Mouse (Mus musculus): Measurements from ENCODE around the gene Ehd1.

Ehd1 gene

DNA sequence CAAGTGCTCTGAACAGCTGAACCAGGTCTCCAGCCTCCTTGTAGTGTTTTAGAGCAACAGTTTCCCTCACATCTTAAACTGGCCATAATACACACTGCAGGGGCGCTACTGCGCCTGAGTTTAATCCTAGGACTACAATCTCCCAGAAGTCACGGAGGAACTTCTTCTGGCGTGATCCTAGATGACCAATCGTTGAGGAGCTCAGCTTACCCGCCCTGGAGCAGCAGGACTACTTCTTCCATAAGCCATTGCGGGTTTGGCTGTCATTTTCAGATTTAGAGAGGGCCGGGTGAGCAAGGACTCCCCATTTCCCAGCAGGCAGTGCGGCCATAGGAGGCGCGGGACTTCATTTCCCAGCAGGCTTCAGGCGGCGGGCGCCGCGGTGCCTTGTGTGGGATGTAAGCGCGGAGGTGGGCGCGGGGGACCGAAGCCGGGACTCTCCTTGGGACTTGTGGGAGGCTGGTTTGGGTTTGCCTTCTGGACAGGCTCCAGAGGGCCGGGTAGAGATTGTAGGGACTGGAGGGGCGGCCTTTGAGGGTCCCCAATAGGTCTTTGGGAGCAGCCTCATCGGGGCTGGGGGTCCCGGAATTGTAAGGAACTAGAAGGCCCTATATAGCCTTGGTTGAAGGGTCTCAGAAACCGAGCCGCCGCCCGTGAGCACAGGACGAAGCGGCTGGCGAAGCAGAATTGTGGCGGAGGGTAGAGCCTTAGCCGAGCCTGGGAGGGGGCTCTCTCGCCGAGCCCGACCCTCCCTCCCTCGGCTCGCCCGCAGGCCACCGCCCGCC is 58.3 kb downstream of the Ehd1 start, which contains the start of gene Men1:
Gene Men1, plus strand, starts transcription at position 307 of the 785 bp plus-strand sequence.
- DNase-seq (ENCODE audit: low spot score), result peak; percentile 93

DNA sequence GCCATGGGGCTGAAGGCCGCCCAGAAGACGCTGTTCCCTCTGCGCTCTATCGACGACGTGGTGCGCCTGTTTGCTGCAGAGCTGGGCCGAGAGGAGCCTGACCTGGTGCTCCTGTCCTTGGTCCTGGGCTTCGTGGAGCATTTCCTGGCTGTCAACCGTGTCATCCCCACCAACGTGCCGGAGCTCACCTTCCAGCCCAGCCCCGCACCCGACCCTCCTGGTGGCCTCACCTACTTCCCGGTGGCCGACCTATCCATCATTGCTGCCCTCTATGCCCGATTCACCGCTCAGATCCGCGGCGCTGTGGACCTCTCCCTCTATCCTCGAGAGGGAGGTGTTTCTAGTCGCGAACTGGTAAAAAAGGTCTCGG is 58.9 kb downstream of the Ehd1 start:
- no peak for DNase-seq (ENCODE audit: low spot score)

DNA sequence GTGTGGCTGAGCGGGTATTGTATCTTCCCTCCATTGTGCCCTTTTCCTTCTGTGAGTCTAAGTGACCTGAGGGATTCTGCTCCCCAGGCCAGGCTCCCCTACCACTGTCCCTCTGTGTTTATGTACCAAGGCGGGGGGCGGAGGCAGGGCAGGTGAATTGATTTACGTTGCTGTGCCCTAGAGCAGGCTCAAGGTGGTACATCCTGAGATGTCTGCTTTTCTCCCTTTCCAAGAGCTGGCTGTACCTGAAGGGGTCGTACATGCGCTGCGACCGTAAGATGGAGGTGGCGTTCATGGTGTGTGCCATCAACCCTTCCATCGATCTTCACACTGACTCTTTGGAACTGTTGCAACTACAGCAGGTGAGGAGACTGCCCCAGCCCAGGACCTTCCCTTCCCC is 60.4 kb downstream of the Ehd1 start:
- DNase-seq (ENCODE audit: low spot score), result no peak

DNA sequence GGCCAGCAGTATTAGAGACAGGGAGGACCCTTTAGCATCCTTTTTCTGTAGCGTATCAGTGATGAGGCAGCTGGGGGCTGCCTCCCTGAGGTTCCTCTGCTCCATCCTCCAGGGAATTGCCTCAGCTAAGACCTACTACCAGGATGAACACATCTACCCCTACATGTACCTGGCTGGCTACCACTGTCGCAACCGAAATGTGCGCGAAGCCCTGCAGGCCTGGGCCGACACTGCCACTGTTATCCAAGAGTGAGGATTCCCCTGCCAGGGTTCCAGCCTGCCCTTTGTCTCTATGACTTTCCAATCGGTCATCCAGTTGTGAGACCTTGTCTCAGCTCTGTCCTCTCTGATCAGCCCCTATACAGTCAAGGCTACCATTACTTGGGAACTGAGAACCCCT is 61.6 kb downstream of the Ehd1 start:
- DNase-seq (ENCODE audit: low spot score), result no peak

DNA sequence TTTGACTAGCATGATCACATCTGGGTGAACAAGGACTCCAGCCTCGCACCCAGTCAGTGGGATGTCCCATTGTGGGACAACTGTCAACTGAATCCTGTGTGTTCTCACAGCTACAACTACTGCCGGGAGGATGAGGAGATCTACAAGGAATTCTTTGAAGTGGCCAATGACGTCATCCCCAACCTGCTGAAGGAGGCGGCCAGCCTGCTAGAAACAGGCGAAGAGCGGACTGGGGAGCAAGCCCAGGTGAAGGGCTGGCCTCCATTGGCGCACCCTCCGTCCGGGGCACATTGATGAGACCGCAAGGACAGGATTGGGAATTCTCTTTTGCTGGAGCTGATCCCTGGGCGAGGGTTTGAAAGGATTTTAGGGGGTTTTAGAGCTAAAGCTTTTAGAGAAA is 62.2 kb downstream of the Ehd1 start:
- DNase-seq (ENCODE audit: low spot score), result no peak

DNA sequence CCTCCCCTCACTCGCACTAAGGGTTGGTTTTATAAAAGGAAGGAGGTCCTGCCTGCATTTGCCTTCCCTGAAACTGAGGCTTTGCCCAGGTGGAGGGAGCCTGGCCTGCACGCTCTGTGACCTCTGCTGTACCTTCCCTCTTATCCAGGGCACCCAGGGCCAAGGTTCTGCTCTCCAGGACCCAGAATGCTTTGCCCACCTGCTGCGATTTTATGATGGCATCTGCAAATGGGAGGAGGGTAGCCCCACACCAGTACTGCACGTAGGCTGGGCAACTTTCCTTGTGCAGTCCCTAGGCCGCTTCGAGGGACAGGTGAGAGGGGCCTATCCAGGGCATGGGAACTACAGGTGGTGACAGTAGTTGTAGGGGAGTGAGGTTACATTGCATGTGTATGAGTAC is 62.7 kb downstream of the Ehd1 start:
- no peak for DNase-seq (ENCODE audit: low spot score)

DNA sequence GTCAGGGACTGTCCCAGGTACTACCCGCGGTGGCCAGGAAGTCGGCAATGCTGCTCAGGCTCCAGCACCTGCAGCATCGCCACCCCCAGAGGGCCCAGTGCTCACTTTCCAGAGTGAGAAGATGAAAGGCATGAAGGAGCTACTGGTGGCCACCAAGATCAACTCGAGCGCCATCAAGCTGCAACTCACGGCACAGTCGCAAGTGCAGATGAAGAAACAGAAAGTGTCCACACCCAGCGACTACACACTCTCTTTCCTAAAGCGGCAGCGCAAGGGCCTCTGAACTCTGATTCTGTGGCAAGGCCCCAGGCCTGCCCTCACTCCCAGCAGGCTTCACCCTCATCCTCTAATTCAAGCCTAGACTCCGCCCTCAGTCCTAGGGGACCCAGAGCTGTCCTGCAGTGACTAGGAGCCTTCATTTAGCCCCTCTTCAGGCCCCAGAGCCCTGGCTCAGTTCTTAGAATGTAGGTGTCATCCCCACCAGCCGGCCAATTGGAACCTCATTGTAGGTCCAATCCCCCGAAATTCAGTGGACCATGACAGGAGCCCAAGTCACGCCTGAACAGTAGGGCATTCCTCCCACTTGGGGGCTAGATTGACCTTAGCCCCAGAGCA is 63.5 kb downstream of the Ehd1 start:
- DNase-seq (ENCODE audit: low spot score), result no peak

DNA sequence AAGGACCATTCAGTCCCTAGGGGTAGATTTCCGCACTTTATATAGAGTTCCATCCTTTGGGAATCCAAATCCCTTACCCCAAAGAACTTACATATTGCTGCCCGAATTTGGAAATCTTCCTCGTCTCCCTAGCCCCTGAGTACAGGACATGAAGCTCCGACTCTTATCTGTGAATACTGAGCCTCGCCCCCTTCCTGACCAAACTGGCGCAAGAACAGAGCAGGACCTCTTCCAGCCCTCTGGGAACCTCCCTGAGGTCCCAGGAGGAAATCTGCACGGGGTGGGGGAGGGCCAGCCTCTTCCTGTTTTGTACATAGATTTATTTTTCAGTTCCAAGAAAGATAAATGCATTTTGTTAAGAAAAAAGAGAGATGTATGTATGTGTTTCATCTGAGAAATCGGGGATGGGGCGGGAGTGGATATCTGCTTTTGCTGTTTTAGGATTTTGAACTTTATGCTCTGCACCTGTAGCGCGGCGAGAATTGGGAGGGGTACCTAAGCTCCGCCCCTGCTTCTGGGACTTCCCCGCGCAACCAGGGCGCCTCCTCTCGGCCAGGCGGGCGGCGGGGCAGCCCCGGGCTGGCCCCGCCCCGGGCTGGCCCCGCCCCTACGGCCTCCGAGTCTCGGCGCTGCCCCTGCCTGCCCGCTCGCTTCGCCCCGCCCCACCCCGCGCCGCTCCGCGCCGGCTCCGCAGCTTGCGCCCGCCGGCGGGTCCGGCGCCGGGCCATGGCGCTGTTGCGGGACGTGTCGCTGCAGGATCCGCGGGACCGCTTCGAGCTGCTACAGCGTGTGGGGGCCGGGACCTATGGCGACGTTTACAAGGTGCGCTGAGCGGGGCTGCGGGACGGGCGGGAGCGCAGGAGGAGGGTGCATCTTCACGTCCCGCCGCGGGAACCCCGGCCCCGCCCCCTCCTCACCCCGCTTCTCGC is 64.3 kb downstream of the Ehd1 start, which contains the start of gene Map4k2:
Gene Map4k2, plus strand, starts transcription at position 612 of the 929 bp plus-strand sequence.
- DNase-seq (ENCODE audit: low spot score), result no peak

DNA sequence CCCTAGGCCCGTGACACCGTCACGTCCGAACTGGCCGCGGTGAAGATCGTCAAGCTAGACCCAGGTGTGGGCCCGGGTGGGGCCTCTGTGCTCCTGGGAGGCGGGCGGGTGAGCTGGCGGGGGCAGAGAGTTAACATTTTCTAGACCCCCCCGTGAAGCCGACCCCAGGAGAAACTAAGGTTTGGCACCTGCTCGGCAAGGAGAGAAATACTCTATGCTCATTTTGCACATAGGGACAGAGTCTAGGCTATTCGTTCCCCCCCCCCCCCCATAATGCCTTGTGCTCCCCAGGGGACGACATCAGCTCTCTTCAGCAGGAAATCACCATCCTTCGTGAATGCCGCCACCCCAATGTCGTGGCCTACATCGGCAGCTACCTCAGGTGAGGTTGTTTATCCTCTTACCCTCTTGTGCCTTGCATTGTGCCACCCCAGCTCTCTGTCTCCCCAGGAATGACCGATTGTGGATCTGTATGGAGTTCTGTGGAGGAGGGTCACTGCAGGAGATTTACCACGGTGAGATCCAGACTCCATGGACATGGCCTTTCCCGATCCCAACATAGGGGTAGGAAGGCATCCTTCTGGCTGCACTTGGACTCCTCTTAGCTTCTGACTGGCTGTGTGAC is 65.0 kb downstream of the Ehd1 start:
- DNase-seq (ENCODE audit: low spot score), result no peak

DNA sequence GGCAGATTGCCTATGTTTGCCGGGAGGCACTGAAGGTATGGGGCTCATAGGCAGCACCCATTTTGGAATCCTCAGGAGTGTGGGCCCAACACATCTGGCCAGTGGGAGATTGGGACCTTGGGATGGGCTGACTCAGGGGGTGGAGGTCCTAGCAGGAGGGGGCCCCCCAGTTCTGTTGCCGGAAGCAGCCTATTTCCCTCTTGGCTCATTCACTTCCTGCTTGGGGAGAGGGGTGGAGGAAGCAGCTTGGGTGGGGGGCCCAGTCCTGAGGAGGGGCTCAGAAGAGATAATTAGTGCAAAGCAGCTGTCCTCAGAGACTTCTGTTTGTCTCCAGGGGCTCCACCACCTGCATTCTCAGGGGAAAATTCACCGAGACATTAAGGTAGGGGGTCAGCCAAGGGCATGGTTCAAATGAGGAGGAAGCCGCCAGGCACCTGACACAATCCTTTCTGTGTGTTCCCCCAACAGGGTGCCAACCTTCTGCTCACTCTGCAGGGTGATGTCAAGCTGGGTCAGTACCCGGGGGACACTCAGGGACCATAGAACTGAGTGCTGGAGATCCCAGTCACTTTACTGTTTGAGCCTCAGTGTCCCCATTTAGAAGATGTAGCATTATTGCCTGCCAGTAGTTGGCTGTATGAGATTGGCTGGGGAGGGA is 65.9 kb downstream of the Ehd1 start:
- DNase-seq (ENCODE audit: low spot score), result no peak

DNA sequence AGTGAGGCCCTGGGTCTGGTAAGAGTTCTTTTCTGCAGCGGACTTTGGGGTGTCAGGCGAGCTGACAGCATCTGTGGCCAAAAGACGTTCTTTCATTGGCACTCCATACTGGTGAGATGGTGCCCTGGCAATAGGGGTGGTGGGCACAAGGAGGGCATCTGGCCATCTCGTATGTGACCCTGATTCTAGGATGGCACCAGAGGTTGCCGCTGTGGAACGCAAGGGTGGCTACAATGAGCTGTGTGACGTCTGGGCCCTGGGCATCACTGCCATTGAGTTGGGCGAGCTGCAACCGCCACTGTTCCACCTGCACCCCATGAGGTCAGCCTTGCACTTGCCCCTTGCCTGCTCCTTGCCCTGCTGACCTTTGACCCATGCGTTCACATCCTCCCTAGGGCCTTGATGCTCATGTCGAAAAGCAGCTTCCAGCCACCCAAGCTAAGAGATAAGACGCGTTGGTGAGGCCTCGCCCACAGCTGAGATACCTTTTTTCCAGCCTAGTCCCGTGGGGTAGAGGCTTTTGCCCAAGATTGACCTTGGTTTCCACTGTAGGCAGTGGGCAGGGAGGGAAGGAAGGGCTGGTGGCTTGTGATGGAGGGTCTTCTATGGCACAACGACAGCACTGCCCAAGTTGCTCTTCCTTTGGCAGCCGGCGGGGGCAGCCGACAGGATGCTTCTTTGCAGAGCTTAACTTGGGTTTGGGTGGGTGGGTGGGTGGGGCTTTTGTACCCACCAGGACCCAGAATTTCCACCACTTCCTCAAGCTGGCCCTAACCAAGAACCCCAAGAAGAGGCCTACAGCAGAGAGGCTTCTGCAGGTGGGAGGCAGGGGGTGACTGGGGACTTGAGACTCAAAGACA is 66.8 kb downstream of the Ehd1 start:
- DNase-seq (ENCODE audit: low spot score), result no peak

DNA sequence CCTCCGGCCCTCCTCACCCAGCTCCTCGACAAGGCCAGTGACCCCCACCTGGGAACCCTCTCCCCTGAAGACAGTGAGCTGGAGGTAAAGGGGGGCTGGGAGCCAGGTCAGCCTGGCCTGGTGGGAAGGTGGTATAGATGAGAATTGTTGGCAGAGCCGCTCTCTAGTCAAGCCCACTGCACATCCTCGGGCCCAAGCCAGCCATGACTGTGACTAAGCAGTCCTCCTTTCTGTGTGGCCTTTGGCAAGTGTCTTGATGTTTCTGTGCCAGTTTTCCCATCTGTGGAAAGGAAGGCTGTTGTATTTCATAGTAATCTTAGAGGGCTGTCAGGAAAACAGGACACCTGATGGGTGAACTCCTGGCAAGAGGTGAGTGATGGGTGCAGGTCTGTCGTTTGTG is 67.5 kb downstream of the Ehd1 start:
- no peak for DNase-seq (ENCODE audit: low spot score)

DNA sequence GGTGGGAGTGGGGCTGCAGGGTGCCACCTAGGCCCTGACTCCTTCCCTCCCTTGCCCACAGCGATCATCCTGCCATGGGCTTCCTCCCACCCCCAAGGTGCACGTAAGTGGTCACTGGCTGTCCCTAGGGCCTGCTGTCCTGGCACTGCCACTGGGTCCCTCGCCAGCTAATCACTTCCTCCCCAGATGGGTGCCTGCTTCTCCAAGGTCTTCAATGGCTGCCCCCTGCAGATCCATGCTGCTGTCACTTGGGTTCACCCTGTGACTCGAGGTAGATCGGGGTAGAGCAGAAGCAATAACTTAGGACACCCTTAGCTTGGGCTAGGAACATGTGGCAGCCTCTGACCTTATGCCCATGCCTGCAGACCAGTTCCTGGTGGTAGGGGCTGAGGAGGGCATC is 69.5 kb downstream of the Ehd1 start:
- DNase-seq (ENCODE audit: low spot score), result no peak

DNA sequence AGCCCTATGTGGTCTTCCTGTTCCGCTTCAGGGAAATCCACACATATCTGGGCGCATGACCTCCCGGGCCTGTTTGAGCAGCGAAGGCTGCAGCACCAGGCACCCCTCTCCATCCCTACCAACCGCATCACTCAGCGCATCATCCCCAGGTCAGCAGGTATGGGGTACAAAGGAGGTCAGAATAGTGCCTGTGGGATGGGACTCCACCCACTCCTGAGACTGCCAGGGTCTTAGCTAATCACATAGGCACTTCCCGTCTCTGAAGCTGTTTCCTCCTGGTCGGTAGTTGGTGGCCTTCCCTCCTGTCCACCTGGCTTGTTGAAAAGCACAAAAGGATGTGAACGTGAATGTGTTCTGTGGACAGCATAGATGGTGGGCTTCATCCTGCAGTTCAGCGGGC is 70.1 kb downstream of the Ehd1 start:
- DNase-seq (ENCODE audit: low spot score), result no peak

DNA sequence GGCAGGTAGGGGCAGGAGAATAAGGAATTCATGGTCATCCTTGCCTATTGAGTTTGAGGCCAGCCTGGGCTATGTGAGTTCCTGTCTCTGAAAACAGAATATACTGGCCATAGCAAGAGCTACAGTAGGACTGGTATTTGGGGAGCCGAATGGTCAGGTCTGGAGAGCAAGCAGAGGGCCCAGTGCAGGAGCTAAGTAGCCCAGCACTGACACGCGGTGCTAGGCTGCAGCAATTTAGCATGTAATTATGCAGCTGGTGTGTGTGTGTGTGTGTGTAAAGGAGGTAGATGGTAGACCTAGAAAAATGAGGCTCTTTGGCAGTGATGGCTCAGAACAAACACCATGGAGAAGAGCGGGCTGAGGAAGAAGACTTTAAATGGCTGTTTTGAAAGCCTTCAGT is 71.1 kb downstream of the Ehd1 start:
- no peak for DNase-seq (ENCODE audit: low spot score)

DNA sequence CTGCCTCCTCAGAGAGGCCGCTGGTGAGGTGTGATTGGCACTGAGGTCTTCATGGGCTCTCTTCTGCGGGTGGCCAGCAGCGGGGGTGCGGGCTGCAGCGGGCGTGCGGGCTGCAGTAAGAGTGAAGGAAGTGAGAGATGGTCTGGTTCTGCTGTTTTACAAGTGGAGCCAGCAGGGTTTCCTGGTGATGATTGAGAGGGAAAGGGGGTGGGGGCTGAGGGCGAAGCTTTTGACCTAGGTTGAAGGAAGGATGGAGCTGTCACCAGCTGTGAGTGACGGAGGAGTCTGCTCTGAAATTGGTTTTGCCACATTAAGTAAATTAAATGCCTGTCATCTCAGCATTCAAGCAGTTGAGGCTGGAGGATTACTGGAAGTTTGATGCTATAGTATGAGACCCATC is 72.2 kb downstream of the Ehd1 start:
- no peak for DNase-seq (ENCODE audit: low spot score)

DNA sequence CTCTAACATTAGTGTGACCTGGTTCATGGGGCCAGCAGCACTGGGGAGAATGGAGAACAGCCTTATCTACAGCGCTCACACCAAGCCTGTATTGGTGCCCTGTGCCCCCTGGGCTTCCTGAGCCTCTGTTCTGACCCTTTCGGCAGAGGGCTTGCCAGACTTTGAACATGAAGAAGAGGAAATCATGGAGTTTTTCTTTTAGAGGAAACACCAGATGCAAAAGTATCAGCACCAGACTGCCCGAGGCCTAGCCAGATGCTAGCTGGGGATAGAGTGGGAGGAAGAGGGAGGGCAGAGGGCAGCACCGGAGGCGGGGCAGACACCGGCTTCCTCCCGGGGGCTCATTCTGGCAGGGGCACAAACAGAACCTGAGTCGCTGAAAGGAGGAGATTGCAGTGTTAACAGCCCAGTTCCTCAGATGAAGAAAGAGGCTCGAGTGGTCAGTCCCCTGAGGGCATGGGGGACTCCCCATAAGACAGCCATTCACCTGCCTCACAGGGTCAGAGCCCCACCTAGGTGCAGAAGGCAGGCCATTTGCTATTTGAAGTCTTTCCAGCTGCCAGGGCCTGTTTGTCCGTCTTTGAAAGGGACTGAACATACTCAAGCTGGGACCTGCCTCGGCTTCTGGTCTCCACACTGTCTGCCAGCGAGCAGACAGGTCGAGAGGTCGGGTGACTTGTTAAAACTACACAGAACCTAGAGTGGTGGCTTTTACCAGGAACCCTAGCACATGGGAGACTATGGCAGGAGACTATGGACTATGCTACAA is 72.9 kb downstream of the Ehd1 start:
- no peak for DNase-seq (ENCODE audit: low spot score)

Measured in layer of hippocampus, adult 9-10 months (tissue).